In genomic region chr10:44528291-44529082, GRCm38 (mm10) we compare ENCODE assay signal across 8 mouse cellular contexts. TPM values are rescaled to one million over a fixed set of nuclear protein-coding genes. Genes with fewer than 3 reads are reported as not detected.
DNase-seq lines count a peak whose midpoint lies in the region; ATAC-seq and TF ChIP-seq lines count a peak whose summit lies in the region.

Gene Prdm1, minus strand, starts transcription at chr10:44528501.

- WGBS in hindbrain, postnatal 0 days: 4% methylated on average over 25 of the region's 25 CpGs
- 2% methylated on average over 25 of the region's 25 CpGs for WGBS in midbrain, embryonic 13.5 days

- H3K27me3 ChIP-seq in megakaryocyte, embryonic 14.5 days (replicated peaks): peaks cover 42% of the 10 kb centered on the region
- peaks cover 26% of the 10 kb centered on the region; the same call in 1 of the 2 replicates for H3K27me3 ChIP-seq in hindbrain, postnatal 0 days (ENCODE audit: insufficient read depth, low read length)
- peaks cover 86% of the 10 kb centered on the region for H3K27me3 ChIP-seq in midbrain, embryonic 13.5 days

- H3K4me3 ChIP-seq in megakaryocyte, embryonic 14.5 days (replicated peaks): peak within 1 kb of the TSS; percentile 96
- H3K4me3 ChIP-seq in hindbrain, postnatal 0 days (ENCODE audit: low read length): peak within 1 kb of the TSS; percentile 47
- peak within 1 kb of the TSS; percentile 54 for H3K4me3 ChIP-seq in midbrain, embryonic 13.5 days (replicated peaks)

- no peaks in the 10 kb centered on the region for H3K36me3 ChIP-seq in megakaryocyte, embryonic 14.5 days (replicated peaks; ENCODE audit: low read length)
- H3K36me3 ChIP-seq in hindbrain, postnatal 0 days (ENCODE audit: insufficient read depth, low read length): no peaks in the 10 kb centered on the region
- no peaks in the 10 kb centered on the region for H3K36me3 ChIP-seq in midbrain, embryonic 13.5 days

- H3K4me1 ChIP-seq in megakaryocyte, embryonic 14.5 days: peaks cover 35% of the 10 kb centered on the region
- H3K4me1 ChIP-seq in hindbrain, postnatal 0 days (ENCODE audit: insufficient read depth, low read length): peaks cover 4% of the 10 kb centered on the region; the same call in 1 of the 2 replicates
- H3K4me1 ChIP-seq in midbrain, embryonic 13.5 days (replicated peaks): peaks cover 17% of the 10 kb centered on the region

- H3K9ac ChIP-seq in hindbrain, postnatal 0 days (replicated peaks; ENCODE audit: low read length): peak within 1 kb of the TSS; percentile 31; the same call in 1 of the 2 replicates
- H3K9ac ChIP-seq in midbrain, embryonic 13.5 days (replicated peaks): no peak within 1 kb of the TSS

- TF ChIP-seq CTCF in hindbrain, postnatal 0 days (IDR thresholded peaks at IDR 0.05; ENCODE audit: low read depth): no peak

- H3K27ac ChIP-seq in hindbrain, postnatal 0 days: no peak within 1 kb of the TSS
- no peak within 1 kb of the TSS for H3K27ac ChIP-seq in midbrain, embryonic 13.5 days

- ATAC-seq in megakaryocyte, adult 5-6 weeks (ENCODE audit: poor library complexity, severe bottlenecking): no peak
- ATAC-seq in hindbrain, postnatal 0 days: no peak
- no peak; the same call in 1 of the 2 replicates for ATAC-seq in midbrain, embryonic 13.5 days
- ATAC-seq in megakaryocyte progenitor cell, adult 5-6 weeks (replicated peaks; ENCODE audit: poor library complexity): no peak

- DNase-seq in embryo, embryonic 9.5 days (ENCODE audit: extremely low spot score): peak; percentile 47
- DNase-seq in hindbrain, postnatal 0 days (ENCODE audit: low spot score): no peak
- no peak for DNase-seq in right cerebral cortex, postnatal 4 days
- no peak for DNase-seq in frontal cortex, adult 2 months (ENCODE audit: extremely low spot score in 1 of 2, low spot score in 1 of 2)

- H3K4me2 ChIP-seq in hindbrain, postnatal 0 days (ENCODE audit: low read depth, low read length): peak within 1 kb of the TSS; percentile 88
- H3K4me2 ChIP-seq in midbrain, embryonic 13.5 days (replicated peaks): peak within 1 kb of the TSS; percentile 77

- no peaks in the 10 kb centered on the region for H3K9me3 ChIP-seq in megakaryocyte, embryonic 14.5 days
- H3K9me3 ChIP-seq in hindbrain, postnatal 0 days (ENCODE audit: low read length): no peaks in the 10 kb centered on the region
- no peaks in the 10 kb centered on the region for H3K9me3 ChIP-seq in midbrain, embryonic 13.5 days

RNA-seq across cellular contexts. Expression of gene Prdm1, which starts in this region (rescaled TPM):
- 0.66 and 0.81 TPM in 2 replicates for polyA plus RNA-seq in megakaryocyte, embryonic 14.5 days (2012; ENCODE audit: insufficient read depth, low replicate concordance)
- total RNA-seq in megakaryocyte, adult 5-6 weeks (2015): 1.9 and 2.2 TPM in 2 replicates
- 1.1 and 2.0 TPM in 2 replicates for total RNA-seq in megakaryocyte, adult 5-6 weeks (2017)
- total RNA-seq in hindbrain, postnatal 0 days (2014; rRNA removed): 0.25 and 0.63 TPM in 2 replicates
- polyA plus RNA-seq in hindbrain, postnatal 0 days (2015; fragmentation: Nextera tagmentation; extraction: Ambion mirVana): 0.39 and 0.44 TPM in 2 replicates
- 0.46 and 0.62 TPM in 2 replicates for polyA plus RNA-seq in midbrain, embryonic 13.5 days (2015; fragmentation: Nextera tagmentation; extraction: Ambion mirVana)
- 2.6 and 3.4 TPM in 2 replicates for polyA plus RNA-seq in frontal cortex, adult 2 months (2012; rRNA removed)
- 0.17 and 0.25 TPM in 2 replicates for total RNA-seq in megakaryocyte progenitor cell, adult 5-6 weeks (2015)
- 0.08 and 0.14 TPM in 2 replicates for total RNA-seq in megakaryocyte progenitor cell, adult 5-6 weeks (2017)
